Mouse (Mus musculus) thymus, adult 2 months (tissue): ENCODE measurements around the gene Iqch.

ENCODE experiments used
- CTCF ChIP-seq: fragments of 200-500 bp; IDR thresholded peaks from 2 replicates; pipeline ENCODE4 v1.5.1; 2012; ENCODE audit warnings: mild to moderate bottlenecking, control low read depth, low read length, moderate library complexity, borderline replicate concordance; ENCODE audit not compliant: control insufficient read depth, poor library complexity, insufficient read depth; ENCODE audit errors: extremely low read depth
- POLR2A ChIP-seq: fragments of 200-500 bp; IDR thresholded peaks from 2 replicates; pipeline ENCODE4 v1.6.1; 2012; ENCODE audit warnings: mild to moderate bottlenecking, low read length, control low read depth, moderate library complexity; ENCODE audit not compliant: control insufficient read depth, poor library complexity, insufficient read depth; ENCODE audit errors: extremely low read depth

DNA sequence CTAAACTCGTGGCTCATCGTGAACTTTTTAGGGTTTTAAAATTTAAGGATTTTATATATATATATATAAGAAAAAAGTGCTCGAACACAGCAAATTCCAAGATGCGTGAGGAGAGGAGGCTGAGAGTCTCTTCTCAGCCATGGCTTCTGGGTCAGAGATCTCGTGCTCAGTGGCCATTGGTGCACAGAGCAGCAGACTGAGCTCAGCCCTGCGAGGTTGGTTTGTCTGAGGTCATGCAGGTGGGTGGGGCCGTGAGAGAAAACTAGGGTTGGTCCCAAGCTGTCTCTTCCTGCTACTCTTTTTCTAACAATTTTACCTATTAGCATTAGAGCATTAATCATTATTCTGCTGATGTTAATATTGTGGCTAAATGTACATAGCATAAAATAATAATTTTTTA lies 31.0 kb upstream of the Iqch start:
- TF ChIP-seq CTCF, result no peak
- no peak for TF ChIP-seq POLR2A
